Mouse (Mus musculus) midbrain, embryonic 10.5 days (tissue): ENCODE results near the gene Rpl23. TPM values are rescaled to one million over a fixed set of nuclear protein-coding genes. Genes with fewer than 3 reads are reported as not detected.

Experiments
- DNase-seq: peaks from one replicate; pipeline ENCODE4 v3.0.0-alpha.2; 2017; ENCODE audit warnings: low spot score
- H3K27ac ChIP-seq: fragments of 300-500 bp; sonication (generic); replicated peaks from 2 replicates; pipeline ENCODE4 v1.5.1; 2016; ENCODE audit warnings: mild to moderate bottlenecking
- H3K27me3 ChIP-seq: fragments of 300-500 bp; sonication (generic); 2 replicates; pipeline ENCODE4 v1.6.1; 2016; ENCODE audit warnings: low read depth, mild to moderate bottlenecking; ENCODE audit not compliant: poor library complexity, severe bottlenecking
- H3K36me3 ChIP-seq: fragments of 300-500 bp; sonication (generic); 2 replicates; pipeline ENCODE4 v1.6.1; 2016; ENCODE audit warnings: mild to moderate bottlenecking, moderate library complexity
- H3K4me1 ChIP-seq: fragments of 300-500 bp; sonication (generic); 2 replicates; pipeline ENCODE4 v1.6.1; 2016
- H3K4me3 ChIP-seq: fragments of 300-500 bp; sonication (generic); 2 replicates; pipeline ENCODE4 v1.5.1; 2016; ENCODE audit warnings: mild to moderate bottlenecking, moderate library complexity
- H3K9me3 ChIP-seq: fragments of 300-500 bp; sonication (generic); replicated peaks from 2 replicates; pipeline ENCODE4 v1.6.1; 2016; ENCODE audit warnings: mild to moderate bottlenecking
- WGBS: fragments of 180-500 bp; shearing (Covaris S2); methylation state at CpG from one replicate; pipeline ENCODE4 v1.1.7; 2016; 5-methylcytosine and 5-hydroxymethylcytosine counted together
- polyA plus RNA-seq: library from polyadenylated mRNA; unstranded; fragments of >200 nt; fragmentation: Nextera tagmentation; extraction: Ambion mirVana; gene quantifications from 2 replicates; pipeline ENCODE4 v1.2.1, GENCODE M21; 2016

Gene Rpl23
- polyA plus RNA-seq, 1 experiment from 2014 or later = 451 TPM

DNA sequence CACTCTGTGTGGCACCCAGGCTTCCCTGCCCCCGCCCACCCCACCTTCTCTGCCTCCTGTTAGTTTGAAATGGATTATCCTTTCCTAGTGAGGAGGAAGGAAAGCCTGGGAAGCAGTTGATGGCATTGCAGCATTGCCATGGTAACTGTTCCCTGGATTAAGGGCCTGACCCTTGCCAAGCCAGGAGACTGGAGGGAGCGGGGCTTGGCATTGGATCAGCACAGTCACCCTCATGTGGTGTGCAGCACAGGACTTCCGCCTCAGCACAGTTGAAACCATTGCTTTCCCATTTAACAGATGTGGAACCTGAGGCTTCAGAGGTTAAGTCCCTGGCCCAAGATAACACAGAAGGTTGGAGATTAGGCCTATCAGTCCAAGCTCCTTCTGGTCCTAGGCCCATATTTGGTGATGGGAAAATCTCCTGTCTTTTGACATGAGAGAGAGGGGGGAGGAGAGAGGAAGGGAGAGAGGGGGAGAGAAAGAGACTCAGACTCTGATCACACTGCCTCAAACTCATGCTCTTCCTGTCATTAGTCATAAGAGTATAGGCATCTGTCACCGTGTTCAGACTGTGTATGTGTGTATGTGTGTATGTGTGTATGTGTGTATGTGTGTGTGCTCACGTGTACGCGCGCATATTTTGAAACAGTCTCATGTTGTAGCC lies 39.3 kb upstream of the Rpl23 start:
- Histone ChIP-seq H3K36me3 (peaks cover 54% of the 10 kb centered on the region), H3K9me3 (no peaks in the 10 kb centered on the region), H3K27ac (0 out of 2 replicates have a peak overlapping the region, but pooled peaks have one; percentile 46), H3K4me3 (no peak overlapping the region), H3K4me1 (peaks cover 58% of the 10 kb centered on the region), H3K27me3 (no peaks in the 10 kb centered on the region)
- DNase-seq = no peak
- 91% methylated on average over 8 of the region's 8 CpGs for WGBS

- no peak overlapping the region for H3K4me3 ChIP-seq
- peaks cover 56% of the 10 kb centered on the region for H3K36me3 ChIP-seq
- WGBS = 72% methylated on average over 4 of the region's 4 CpGs
- peaks cover 65% of the 10 kb centered on the region for H3K4me1 ChIP-seq
- H3K27me3 ChIP-seq = 0 out of 2 replicates have a peak, but pooled peaks cover under 1% of the 10 kb centered on the region
- no peaks in the 10 kb centered on the region for H3K9me3 ChIP-seq
- no peak for DNase-seq
- peak overlapping the region; percentile 39; the same call in 1 of the 2 replicates for H3K27ac ChIP-seq
These were observed 38.6 kb upstream of the Rpl23 start for GRCm38 (mm10) chr11:97820840-97821239.

DNA sequence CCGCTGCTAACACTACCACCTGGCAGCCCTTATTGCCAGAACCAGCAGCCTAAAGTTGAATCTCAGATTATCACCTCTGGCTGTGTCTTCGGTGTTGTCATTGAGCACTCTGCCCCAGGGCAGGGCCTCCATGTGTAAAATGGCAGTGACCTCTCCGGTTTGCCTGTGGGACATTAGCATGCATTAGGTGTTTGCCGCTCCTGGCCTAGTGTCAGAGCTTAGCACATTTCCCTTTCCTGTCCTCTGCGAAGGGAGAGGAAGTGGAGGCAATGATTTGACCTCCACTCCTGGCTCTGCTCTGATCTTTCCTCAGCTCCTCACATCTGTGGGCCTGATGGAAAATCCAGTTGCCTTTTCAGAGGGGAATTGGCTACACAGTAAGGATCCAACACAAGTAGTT lies 37.7 kb upstream of the Rpl23 start:
- Histone ChIP-seq H3K9me3 (no peaks in the 10 kb centered on the region), H3K4me3 (no peak overlapping the region), H3K27me3 (0 out of 2 replicates have a peak, but pooled peaks cover 6% of the 10 kb centered on the region), H3K36me3 (peaks cover 51% of the 10 kb centered on the region), H3K27ac (no peak overlapping the region; the same call in 1 of the 2 replicates), H3K4me1 (peaks cover 74% of the 10 kb centered on the region)
- WGBS = 84% methylated on average over 5 of the region's 5 CpGs
- DNase-seq = no peak

GRCm38 (mm10) chr11:97819102-97819501 lies 36.9 kb upstream of the Rpl23 start:
- WGBS = 50% methylated on average over 4 of the region's 4 CpGs
- peaks cover 49% of the 10 kb centered on the region for H3K36me3 ChIP-seq

DNA sequence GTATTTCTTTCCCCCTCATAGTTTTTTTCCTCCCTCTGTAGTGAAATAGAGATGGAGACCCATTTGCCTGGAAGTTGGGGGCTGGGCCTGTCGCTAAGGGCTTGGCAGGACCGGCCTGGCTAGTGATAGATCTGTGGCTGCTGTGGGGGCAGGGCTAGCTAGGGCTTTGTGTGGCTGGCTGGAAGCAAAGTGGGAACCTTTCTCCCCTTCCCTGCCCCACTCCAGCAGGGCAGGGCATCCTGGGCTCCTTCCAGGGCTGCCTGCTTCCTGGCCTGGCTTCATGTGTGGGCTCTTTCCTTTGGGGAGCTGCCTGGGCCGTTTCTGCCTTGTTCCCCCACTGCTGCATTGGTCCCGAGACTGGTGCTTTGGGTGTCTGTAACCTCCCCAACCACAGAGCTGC lies 36.3 kb upstream of the Rpl23 start:
- Histone ChIP-seq H3K4me1 (peaks cover 88% of the 10 kb centered on the region), H3K9me3 (no peaks in the 10 kb centered on the region), H3K36me3 (peaks cover 50% of the 10 kb centered on the region), H3K27me3 (0 out of 2 replicates have a peak, but pooled peaks cover 6% of the 10 kb centered on the region), H3K27ac (peak overlapping the region; percentile 90), H3K4me3 (peak overlapping the region; percentile 26; the same call in 1 of the 2 replicates)
- WGBS = 3% methylated on average over 4 of the region's 4 CpGs
- DNase-seq = peak; percentile 80

More at GRCm38 (mm10) chr11:97819102-97819501, 36.9 kb upstream of the Rpl23 start:
- Histone ChIP-seq H3K4me1 (peaks cover 82% of the 10 kb centered on the region), H3K4me3 (no peak overlapping the region), H3K27ac (peak overlapping the region; percentile 90), H3K27me3 (0 out of 2 replicates have a peak, but pooled peaks cover 6% of the 10 kb centered on the region), H3K9me3 (no peaks in the 10 kb centered on the region)
- DNase-seq = no peak

- Histone ChIP-seq H3K27me3 (0 out of 2 replicates have a peak, but pooled peaks cover 6% of the 10 kb centered on the region), H3K4me3 (peak overlapping the region; percentile 26; the same call in 1 of the 2 replicates), H3K36me3 (peaks cover 50% of the 10 kb centered on the region), H3K27ac (peak overlapping the region; percentile 90), H3K9me3 (no peaks in the 10 kb centered on the region), H3K4me1 (peaks cover 89% of the 10 kb centered on the region)
- DNase-seq = peak; percentile 74
- 16% methylated on average over 6 of the region's 6 CpGs for WGBS
These were observed 35.8 kb upstream of the Rpl23 start for GRCm38 (mm10) chr11:97818003-97818402.

DNA sequence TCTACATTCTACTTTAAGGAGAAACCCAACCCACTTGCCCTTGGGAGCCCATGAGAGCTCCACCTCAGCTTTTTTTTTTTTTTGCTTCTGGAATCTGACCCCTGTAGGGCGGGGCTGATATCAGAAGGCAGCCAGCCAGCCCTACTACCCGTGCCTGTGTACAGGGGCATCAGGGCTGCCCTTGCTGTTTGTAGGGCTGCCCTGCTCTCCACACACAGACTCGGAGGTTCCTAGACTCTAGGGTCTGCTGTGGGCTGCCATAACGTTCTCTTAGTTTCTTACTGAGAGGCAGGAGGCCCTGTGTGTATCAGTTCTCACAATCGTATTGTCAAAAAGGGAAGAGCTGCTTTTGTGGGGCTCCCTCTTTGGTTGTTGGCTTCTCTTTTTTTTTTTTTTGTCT lies 35.1 kb upstream of the Rpl23 start:
- no peak for DNase-seq
- H3K4me1 ChIP-seq = peaks cover 90% of the 10 kb centered on the region
- 0 out of 2 replicates have a peak, but pooled peaks cover 6% of the 10 kb centered on the region for H3K27me3 ChIP-seq
- WGBS = 37% methylated on average over 5 of the region's 5 CpGs
- H3K4me3 ChIP-seq = 0 out of 2 replicates have a peak overlapping the region, but pooled peaks have one; percentile 26
- no peaks in the 10 kb centered on the region for H3K9me3 ChIP-seq
- peaks cover 46% of the 10 kb centered on the region for H3K36me3 ChIP-seq
- peak overlapping the region; percentile 90 for H3K27ac ChIP-seq

- peaks cover 46% of the 10 kb centered on the region for H3K36me3 ChIP-seq
- DNase-seq = no peak
- no peak overlapping the region for H3K4me3 ChIP-seq
- 0 out of 2 replicates have a peak, but pooled peaks cover 6% of the 10 kb centered on the region for H3K27me3 ChIP-seq
- H3K27ac ChIP-seq = peak overlapping the region; percentile 90
- WGBS = 55% methylated on average over 9 of the region's 9 CpGs
- H3K9me3 ChIP-seq = no peaks in the 10 kb centered on the region
- peaks cover 95% of the 10 kb centered on the region for H3K4me1 ChIP-seq
These were observed 34.7 kb upstream of the Rpl23 start for GRCm38 (mm10) chr11:97816916-97817315.

GRCm38 (mm10) chr11:97816176-97816575 lies 33.9 kb upstream of the Rpl23 start:
- 0 out of 2 replicates have a peak, but pooled peaks cover 6% of the 10 kb centered on the region for H3K27me3 ChIP-seq
- H3K27ac ChIP-seq = peak overlapping the region; percentile 14
- peaks cover 98% of the 10 kb centered on the region for H3K4me1 ChIP-seq
- no peak overlapping the region for H3K4me3 ChIP-seq
- DNase-seq = no peak
- peaks cover 40% of the 10 kb centered on the region for H3K36me3 ChIP-seq
- H3K9me3 ChIP-seq = no peaks in the 10 kb centered on the region
- WGBS = 50% methylated on average over 5 of the region's 5 CpGs

DNA sequence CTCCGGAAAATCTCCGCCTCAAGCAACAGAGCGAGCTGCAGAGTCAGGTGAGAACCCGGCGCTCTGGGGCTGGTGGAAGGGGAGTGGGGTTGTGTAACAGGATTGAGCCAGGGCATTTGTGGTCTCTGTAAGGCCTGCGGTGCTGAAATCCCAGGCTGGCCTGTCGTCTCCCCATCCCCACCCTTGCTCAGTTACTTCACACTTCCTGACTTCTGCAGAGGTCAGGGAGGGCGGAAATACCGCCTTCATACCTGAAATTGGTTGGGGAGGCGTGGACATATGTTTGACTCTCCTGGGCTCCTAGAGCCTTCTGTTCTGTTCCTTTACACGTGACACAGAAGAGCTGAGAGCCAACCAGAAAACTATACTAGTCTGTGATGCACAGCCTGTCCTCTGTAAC lies 33.5 kb upstream of the Rpl23 start:
- H3K9me3 ChIP-seq = no peaks in the 10 kb centered on the region
- no peak overlapping the region for H3K4me3 ChIP-seq
- H3K4me1 ChIP-seq = peaks cover 98% of the 10 kb centered on the region
- WGBS = 78% methylated on average over 11 of the region's 11 CpGs
- DNase-seq = no peak
- H3K27ac ChIP-seq = peak overlapping the region; percentile 14
- H3K27me3 ChIP-seq = 0 out of 2 replicates have a peak, but pooled peaks cover 6% of the 10 kb centered on the region
- H3K36me3 ChIP-seq = peaks cover 36% of the 10 kb centered on the region

DNA sequence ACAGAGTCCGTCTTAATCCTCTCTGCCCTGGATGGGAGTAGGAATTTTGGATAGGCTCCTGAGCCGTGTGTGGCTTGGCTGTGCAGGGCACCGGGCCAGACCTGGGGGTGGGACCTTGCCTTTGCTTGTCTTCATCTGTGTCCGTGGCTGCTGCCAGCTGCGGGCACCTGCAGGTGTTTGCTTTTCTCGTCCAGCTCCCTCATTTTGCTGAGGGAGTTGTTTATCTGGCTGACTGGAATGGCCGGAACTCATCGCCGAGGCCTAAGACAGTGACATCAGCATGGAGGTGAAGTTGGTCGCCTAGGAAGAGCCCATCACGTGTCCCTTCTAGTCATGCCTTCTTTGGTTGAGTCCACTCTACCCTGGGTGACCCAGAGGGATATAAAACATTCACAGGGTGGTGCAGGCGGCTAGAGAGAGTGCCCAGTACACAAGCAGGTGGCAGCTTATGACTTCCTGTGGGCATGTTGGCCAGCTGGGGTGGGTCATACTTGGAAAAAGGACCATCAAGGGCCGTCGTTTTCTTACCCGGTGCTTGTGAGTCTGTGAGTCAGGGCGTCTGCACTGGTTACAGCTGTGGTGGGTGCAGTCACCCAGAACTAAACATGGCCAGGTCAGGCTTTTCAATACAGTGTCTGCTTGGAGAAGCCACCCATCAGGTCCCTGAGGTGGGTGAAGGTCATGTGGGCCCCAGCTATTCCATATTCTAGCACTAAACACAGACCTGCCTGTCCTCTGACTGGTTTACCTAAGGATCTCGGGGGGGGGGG lies 31.7 kb upstream of the Rpl23 start:
- no peaks in the 10 kb centered on the region for H3K9me3 ChIP-seq
- peak overlapping the region; percentile 90 for H3K27ac ChIP-seq
- H3K27me3 ChIP-seq = 0 out of 2 replicates have a peak, but pooled peaks cover 6% of the 10 kb centered on the region
- H3K4me3 ChIP-seq = 0 out of 2 replicates have a peak overlapping the region, but pooled peaks have one; percentile 9
- no peak for DNase-seq
- H3K36me3 ChIP-seq = peaks cover 40% of the 10 kb centered on the region
- peaks cover 99% of the 10 kb centered on the region for H3K4me1 ChIP-seq
- 80% methylated on average over 17 of the region's 17 CpGs for WGBS

GRCm38 (mm10) chr11:97813085-97813484 lies 30.8 kb upstream of the Rpl23 start:
- Histone ChIP-seq H3K27me3 (0 out of 2 replicates have a peak, but pooled peaks cover 6% of the 10 kb centered on the region), H3K4me3 (peak overlapping the region; percentile 42), H3K9me3 (no peaks in the 10 kb centered on the region), H3K36me3 (peaks cover 49% of the 10 kb centered on the region), H3K27ac (peak overlapping the region; percentile 90), H3K4me1 (peaks cover 99% of the 10 kb centered on the region)
- 50% methylated on average over 7 of the region's 7 CpGs for WGBS
- DNase-seq = no peak
